Mouse (Mus musculus): ENCODE data around the gene Fcho2. TPM values are rescaled to one million over a fixed set of nuclear protein-coding genes. Genes with fewer than 3 reads are reported as not detected.

Fcho2 gene
- polyA plus RNA-seq, 1 experiment = 98.5 TPM

DNA sequence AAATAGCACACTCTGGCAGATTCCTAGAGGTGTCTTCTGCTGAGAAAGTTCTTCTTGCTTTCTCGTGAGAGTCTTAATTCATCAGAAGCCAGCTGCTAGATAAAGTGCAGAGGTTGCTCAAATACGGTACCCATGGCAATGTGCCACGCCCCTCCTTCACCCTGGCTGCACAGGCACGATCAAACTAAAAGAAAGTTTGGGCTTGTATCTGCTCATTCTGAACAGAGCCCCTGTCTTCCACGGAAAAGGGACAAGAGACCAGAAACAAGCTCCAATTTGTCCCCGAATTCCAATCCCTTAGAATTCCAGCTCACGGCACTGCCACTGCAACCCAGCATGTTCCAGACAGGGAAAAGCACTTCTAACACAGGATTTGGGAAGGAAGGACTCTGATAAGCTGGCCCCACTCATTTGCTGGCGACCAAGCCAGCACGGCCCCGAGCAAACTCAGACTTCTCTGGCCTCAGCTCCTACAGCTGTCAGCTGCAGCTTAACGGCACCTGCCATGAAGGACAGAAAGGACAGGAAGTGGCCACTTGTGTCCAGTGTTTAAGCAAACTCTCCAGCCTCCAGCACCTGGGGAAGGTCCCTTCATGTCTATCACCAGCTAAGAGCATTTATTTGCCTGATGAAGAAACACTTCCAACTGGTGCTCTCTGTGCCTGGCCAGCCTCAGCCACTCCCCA, 125.5 kb downstream of the Fcho2 start:
- Histone ChIP-seq H3K27ac (ENCODE audit: insufficient read depth, low read length) (no peak overlapping the region), H3K4me3 (ENCODE audit: low read depth, low read length) (no peak overlapping the region), H3K4me1 (ENCODE audit: control insufficient read depth, insufficient read depth, low read length) (no peaks in the 10 kb centered on the region), H3K27me3 (ENCODE audit: control insufficient read depth, insufficient read depth, low read length, poor library complexity, severe bottlenecking) (0 out of 2 replicates have a peak, but pooled peaks cover 3% of the 10 kb centered on the region), H3K36me3 (ENCODE audit: control insufficient read depth, insufficient read depth, low read length, poor library complexity, severe bottlenecking) (no peaks in the 10 kb centered on the region), H3K9me3 (replicated peaks; ENCODE audit: control insufficient read depth, insufficient read depth, low read length, poor library complexity, severe bottlenecking) (no peaks in the 10 kb centered on the region), H3K9ac (ENCODE audit: low read depth, poor library complexity, severe bottlenecking) (no peak overlapping the region)
- TF ChIP-seq POLR2A (IDR thresholded peaks at IDR 0.05; ENCODE audit: insufficient read depth, low read length) = no peak

DNA sequence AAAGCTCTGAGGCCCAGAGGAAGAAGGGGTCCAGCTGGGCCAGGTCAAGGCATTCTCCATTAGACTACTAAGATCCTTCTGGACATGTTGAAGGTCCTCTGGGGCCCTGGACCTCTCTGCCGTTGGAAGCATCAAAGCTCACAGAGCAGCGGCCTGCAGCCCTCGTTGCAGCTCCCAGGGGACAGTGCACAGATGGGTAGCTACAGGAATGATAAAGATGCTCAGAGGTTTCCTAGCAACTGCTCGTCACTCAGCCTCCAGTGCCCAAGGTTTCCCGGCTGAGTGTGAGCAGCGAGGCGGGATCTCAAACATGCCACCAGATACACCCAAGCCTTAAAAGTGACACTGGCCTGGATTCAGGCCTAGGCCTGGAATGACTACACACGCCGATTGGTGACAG, 127.3 kb downstream of the Fcho2 start:
- no peaks in the 10 kb centered on the region for H3K27me3 ChIP-seq (ENCODE audit: control insufficient read depth, insufficient read depth, low read length, poor library complexity, severe bottlenecking)
- TF ChIP-seq POLR2A (IDR thresholded peaks at IDR 0.05; ENCODE audit: insufficient read depth, low read length) = no peak
- no peak for TF ChIP-seq CTCF (IDR thresholded peaks at IDR 0.05; ENCODE audit: low read depth, low read length)
- TF ChIP-seq EP300 (IDR thresholded peaks at IDR 0.05; ENCODE audit: insufficient read depth, low read depth, low read length) = no peak
- no peaks in the 10 kb centered on the region for H3K9me3 ChIP-seq (replicated peaks; ENCODE audit: control insufficient read depth, insufficient read depth, low read length, poor library complexity, severe bottlenecking)
- no peaks in the 10 kb centered on the region for H3K36me3 ChIP-seq (ENCODE audit: control insufficient read depth, insufficient read depth, low read length, poor library complexity, severe bottlenecking)
- no peak overlapping the region for H3K4me3 ChIP-seq (ENCODE audit: low read depth, low read length)
- H3K4me1 ChIP-seq (ENCODE audit: control insufficient read depth, insufficient read depth, low read length) = no peaks in the 10 kb centered on the region
- H3K9ac ChIP-seq (ENCODE audit: low read depth, poor library complexity, severe bottlenecking) = no peak overlapping the region
- no peak overlapping the region for H3K27ac ChIP-seq (ENCODE audit: insufficient read depth, low read length)

DNA sequence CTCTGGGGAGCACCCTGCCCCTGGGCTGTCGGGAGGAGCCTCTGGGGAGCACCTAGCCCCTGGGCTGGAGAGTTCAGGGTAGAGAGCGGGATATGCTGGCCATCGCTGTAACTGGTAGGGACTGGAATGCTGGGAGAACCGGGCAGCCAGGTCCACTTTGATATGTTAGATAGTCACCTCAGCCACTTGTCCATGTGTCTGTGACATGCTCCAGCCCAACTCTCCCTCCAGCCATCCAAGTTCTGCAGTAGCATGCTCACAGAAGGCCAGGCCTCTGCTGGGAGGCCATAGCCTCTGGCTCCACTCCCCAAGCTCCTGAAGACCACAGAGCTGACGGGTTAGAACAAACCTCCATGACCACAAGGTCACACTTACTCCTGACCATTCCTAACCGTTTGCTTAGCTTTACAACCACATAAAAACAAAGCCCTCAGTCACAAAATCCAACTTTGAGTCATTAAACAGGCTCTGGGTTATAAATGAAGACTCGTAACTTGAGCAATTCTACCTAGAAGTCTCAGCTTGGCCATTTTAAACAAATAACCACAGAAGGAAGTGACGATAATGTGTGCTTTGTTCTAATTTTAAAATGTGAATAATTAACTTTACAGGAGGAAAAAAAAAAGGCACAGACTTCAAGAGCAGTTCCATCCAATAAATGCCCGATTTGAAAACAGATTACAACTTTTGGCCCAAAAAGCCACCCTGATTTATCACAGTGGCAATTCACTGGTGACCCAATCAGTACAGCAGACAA, 130.9 kb downstream of the Fcho2 start:
- TF ChIP-seq POLR2A (IDR thresholded peaks at IDR 0.05; ENCODE audit: insufficient read depth, low read length) (no peak), CTCF (IDR thresholded peaks at IDR 0.05; ENCODE audit: low read depth, low read length) (no peak), EP300 (IDR thresholded peaks at IDR 0.05; ENCODE audit: insufficient read depth, low read depth, low read length) (no peak)
- Histone ChIP-seq H3K4me1 (ENCODE audit: control insufficient read depth, insufficient read depth, low read length) (no peaks in the 10 kb centered on the region), H3K27me3 (ENCODE audit: control insufficient read depth, insufficient read depth, low read length, poor library complexity, severe bottlenecking) (no peaks in the 10 kb centered on the region), H3K27ac (ENCODE audit: insufficient read depth, low read length) (no peak overlapping the region), H3K9ac (ENCODE audit: low read depth, poor library complexity, severe bottlenecking) (no peak overlapping the region), H3K9me3 (replicated peaks; ENCODE audit: control insufficient read depth, insufficient read depth, low read length, poor library complexity, severe bottlenecking) (no peaks in the 10 kb centered on the region), H3K36me3 (ENCODE audit: control insufficient read depth, insufficient read depth, low read length, poor library complexity, severe bottlenecking) (no peaks in the 10 kb centered on the region), H3K4me3 (ENCODE audit: low read depth, low read length) (no peak overlapping the region)

DNA sequence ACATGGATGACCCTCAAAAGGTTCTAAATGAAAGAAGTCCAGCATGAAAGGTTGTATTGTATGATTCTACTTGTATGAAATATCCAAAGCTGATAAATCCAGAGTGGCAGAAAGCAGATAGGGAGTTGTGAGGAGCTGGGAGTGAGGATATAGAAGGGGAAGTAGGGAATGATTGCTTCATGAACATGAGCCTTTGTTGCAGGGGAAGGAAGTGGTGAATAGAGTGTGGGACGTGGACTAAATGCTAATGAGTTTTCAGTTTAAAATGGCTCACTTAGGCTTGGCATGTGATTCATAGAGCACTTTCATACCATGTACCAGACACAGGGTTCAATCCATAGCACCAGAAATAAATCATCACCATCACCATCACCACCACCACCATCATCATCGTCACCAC, 131.8 kb downstream of the Fcho2 start:
- H3K4me1 ChIP-seq (ENCODE audit: control insufficient read depth, insufficient read depth, low read length) = no peaks in the 10 kb centered on the region
- H3K27me3 ChIP-seq (ENCODE audit: control insufficient read depth, insufficient read depth, low read length, poor library complexity, severe bottlenecking) = no peaks in the 10 kb centered on the region
- no peak overlapping the region for H3K27ac ChIP-seq (ENCODE audit: insufficient read depth, low read length)
- H3K4me3 ChIP-seq (ENCODE audit: low read depth, low read length) = no peak overlapping the region
- no peak overlapping the region for H3K9ac ChIP-seq (ENCODE audit: low read depth, poor library complexity, severe bottlenecking)
- TF ChIP-seq POLR2A (IDR thresholded peaks at IDR 0.05; ENCODE audit: insufficient read depth, low read length) = no peak
- no peak for TF ChIP-seq EP300 (IDR thresholded peaks at IDR 0.05; ENCODE audit: insufficient read depth, low read depth, low read length)
- no peak for TF ChIP-seq CTCF (IDR thresholded peaks at IDR 0.05; ENCODE audit: low read depth, low read length)
- H3K9me3 ChIP-seq (replicated peaks; ENCODE audit: control insufficient read depth, insufficient read depth, low read length, poor library complexity, severe bottlenecking) = no peaks in the 10 kb centered on the region
- H3K36me3 ChIP-seq (ENCODE audit: control insufficient read depth, insufficient read depth, low read length, poor library complexity, severe bottlenecking) = no peaks in the 10 kb centered on the region

DNA sequence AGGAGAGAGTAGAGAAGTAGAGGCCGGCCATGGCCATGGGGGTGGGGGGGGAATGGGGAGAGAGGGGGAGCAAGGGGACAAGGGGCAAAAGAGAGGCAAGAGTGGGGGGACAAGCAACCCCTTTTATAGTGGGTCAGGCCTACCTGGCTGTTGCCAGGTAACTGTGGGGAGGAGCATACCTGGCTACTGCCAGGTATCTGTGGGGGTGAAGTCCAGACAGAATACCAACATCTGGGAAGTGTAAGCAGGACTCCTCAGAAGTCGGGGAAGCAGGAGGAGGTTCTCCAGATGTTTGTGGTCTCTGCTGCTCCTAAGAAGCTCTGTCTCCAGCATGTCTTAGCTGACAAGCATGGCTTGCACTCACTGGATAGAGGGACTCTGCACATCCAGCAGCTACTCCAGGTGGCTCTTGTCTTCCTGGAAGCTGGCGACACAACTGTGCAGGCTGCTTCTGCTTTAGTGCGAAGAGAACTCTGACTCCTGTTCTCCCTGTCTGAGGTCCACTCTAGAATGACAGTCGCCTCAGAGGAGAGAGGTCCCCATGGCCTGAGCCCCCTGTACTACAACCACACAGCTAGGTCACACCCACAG, 134.7 kb downstream of the Fcho2 start:
- Histone ChIP-seq H3K27ac (ENCODE audit: insufficient read depth, low read length) (no peak overlapping the region), H3K27me3 (ENCODE audit: control insufficient read depth, insufficient read depth, low read length, poor library complexity, severe bottlenecking) (no peaks in the 10 kb centered on the region), H3K36me3 (ENCODE audit: control insufficient read depth, insufficient read depth, low read length, poor library complexity, severe bottlenecking) (no peaks in the 10 kb centered on the region), H3K9ac (ENCODE audit: low read depth, poor library complexity, severe bottlenecking) (no peak overlapping the region), H3K4me1 (ENCODE audit: control insufficient read depth, insufficient read depth, low read length) (no peaks in the 10 kb centered on the region), H3K4me3 (ENCODE audit: low read depth, low read length) (no peak overlapping the region), H3K9me3 (replicated peaks; ENCODE audit: control insufficient read depth, insufficient read depth, low read length, poor library complexity, severe bottlenecking) (no peaks in the 10 kb centered on the region)
- TF ChIP-seq POLR2A (IDR thresholded peaks at IDR 0.05; ENCODE audit: insufficient read depth, low read length) (no peak), EP300 (IDR thresholded peaks at IDR 0.05; ENCODE audit: insufficient read depth, low read depth, low read length) (no peak), CTCF (IDR thresholded peaks at IDR 0.05; ENCODE audit: low read depth, low read length) (no peak)

DNA sequence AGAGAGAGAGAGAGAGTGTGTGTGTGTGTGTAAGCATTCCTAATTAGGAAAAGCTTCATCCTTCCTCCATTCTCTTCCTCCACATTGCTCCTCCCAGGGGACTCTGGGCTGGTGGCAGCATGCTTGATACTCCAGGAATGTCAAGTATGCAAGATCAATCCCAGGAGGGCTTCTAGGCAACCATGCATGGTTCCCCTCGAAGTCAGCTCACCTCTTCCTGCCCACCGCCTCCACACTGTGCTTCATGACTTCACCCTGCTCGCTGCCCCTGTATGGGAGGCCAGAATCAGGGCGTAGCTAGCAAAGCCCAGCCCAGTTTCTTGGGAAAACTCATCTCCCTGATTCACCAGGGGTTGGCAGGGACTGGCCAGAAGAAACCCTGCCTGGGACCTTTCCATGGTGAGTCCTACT, 135.6 kb downstream of the Fcho2 start:
- H3K4me1 ChIP-seq (ENCODE audit: control insufficient read depth, insufficient read depth, low read length) = no peaks in the 10 kb centered on the region
- no peak for TF ChIP-seq POLR2A (IDR thresholded peaks at IDR 0.05; ENCODE audit: insufficient read depth, low read length)
- no peak for TF ChIP-seq CTCF (IDR thresholded peaks at IDR 0.05; ENCODE audit: low read depth, low read length)
- no peak for TF ChIP-seq EP300 (IDR thresholded peaks at IDR 0.05; ENCODE audit: insufficient read depth, low read depth, low read length)
- no peak overlapping the region for H3K27ac ChIP-seq (ENCODE audit: insufficient read depth, low read length)
- H3K9me3 ChIP-seq (replicated peaks; ENCODE audit: control insufficient read depth, insufficient read depth, low read length, poor library complexity, severe bottlenecking) = no peaks in the 10 kb centered on the region
- no peaks in the 10 kb centered on the region for H3K36me3 ChIP-seq (ENCODE audit: control insufficient read depth, insufficient read depth, low read length, poor library complexity, severe bottlenecking)
- H3K9ac ChIP-seq (ENCODE audit: low read depth, poor library complexity, severe bottlenecking) = no peak overlapping the region
- no peaks in the 10 kb centered on the region for H3K27me3 ChIP-seq (ENCODE audit: control insufficient read depth, insufficient read depth, low read length, poor library complexity, severe bottlenecking)
- H3K4me3 ChIP-seq (ENCODE audit: low read depth, low read length) = no peak overlapping the region

Data from ES-Bruce4 (cell line).